Mouse (Mus musculus): ENCODE data around the gene Gabrr2. TPM values are rescaled to one million over a fixed set of nuclear protein-coding genes. Genes with fewer than 3 reads are reported as not detected.

Gabrr2 gene
- total RNA-seq, 1 experiment = not detected

DNA sequence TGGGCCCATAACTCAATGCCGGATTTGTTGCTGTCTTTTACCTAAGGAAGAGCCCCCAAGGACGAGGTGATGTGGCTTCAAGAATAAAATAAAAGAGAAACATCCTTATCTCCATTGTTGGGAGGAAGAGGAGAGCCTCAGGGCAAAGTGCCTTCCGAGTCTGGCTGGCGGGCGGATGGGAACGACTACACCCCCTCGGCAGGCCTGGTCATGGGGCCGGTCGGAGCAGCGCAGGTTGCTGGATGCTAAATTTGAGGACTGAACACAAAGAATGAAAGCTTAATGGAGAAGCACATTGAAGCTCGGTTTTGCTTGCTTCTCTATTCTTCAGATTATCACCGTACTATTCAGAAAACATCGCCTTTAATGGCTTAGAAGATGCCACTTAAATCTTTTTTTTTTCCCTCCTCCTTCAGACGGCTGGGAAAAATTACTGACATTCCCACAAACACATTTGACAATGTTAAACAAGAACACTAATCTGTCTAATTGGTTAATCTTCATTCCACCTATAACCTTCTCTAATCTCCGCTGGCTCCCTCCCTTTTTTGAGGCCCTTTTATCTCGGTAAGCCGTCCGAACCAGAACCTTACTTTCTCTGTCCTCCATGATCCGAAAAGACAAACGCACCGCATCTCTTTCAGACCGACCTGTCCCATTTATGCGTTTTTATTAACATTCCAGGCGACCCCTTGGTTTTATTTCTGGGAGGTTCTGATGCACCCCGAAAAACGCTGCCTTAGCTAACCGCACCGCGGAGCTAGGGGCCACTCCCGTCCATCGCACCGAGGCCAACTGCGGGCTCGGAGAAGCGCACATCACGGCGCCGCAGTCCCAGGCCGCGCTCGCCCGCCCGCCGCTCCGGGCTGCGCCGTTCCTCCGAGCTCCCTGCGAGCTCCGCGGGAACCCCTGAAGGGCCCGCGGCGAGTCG, 32.3 kb upstream of the Gabrr2 start:
- TF ChIP-seq ZC3H11A (IDR thresholded peaks at IDR 0.05; ENCODE audit: borderline replicate concordance, low read depth, low read length) = no peak
- TF ChIP-seq ZNF384 (IDR thresholded peaks at IDR 0.05; ENCODE audit: low read depth, low read length) = no peak
- TF ChIP-seq MAFK (IDR thresholded peaks at IDR 0.05; ENCODE audit: insufficient read depth, low read depth, low read length) = no peak
- no peak for TF ChIP-seq HCFC1 (IDR thresholded peaks at IDR 0.05; ENCODE audit: borderline replicate concordance, insufficient read depth, low read length)
- TF ChIP-seq CHD2 (IDR thresholded peaks at IDR 0.05; ENCODE audit: low read depth, low read length) = no peak
- peak; percentile 20 for DNase-seq (ENCODE audit: low read depth, low spot score)
- H3K9me3 ChIP-seq (ENCODE audit: control insufficient read depth, insufficient read depth, low read depth, low read length) = no peaks in the 10 kb centered on the region
- peak overlapping the region; percentile 83 to 88 for H3K4me3 ChIP-seq (ENCODE audit: insufficient read depth in 1 of 2, low read depth in 1 of 2, low read length in 2 of 2, poor library complexity in 1 of 2, severe bottlenecking in 1 of 2)
- 0 out of 4 replicates have a peak, but pooled peaks cover 0 to 4% of the 10 kb centered on the region in 2 experiments for H3K4me1 ChIP-seq (ENCODE audit: control insufficient read depth in 2 of 2, insufficient read depth in 2 of 2, low read length in 2 of 2, poor library complexity in 1 of 2)
- H3K27ac ChIP-seq (ENCODE audit: insufficient read depth, low read depth, low read length, poor library complexity, severe bottlenecking) = no peak overlapping the region
- H3K9ac ChIP-seq (ENCODE audit: insufficient read depth, low read depth, low read length, poor library complexity, severe bottlenecking) = peak overlapping the region; percentile 84
- H3K36me3 ChIP-seq (ENCODE audit: control insufficient read depth, insufficient read depth, low read length, poor library complexity, severe bottlenecking) = no peaks in the 10 kb centered on the region
- in situ Hi-C loops (cut with MboI; ENCODE audit: low sequenced_read_pairs in 2 of 2, unreplicated experiment in 2 of 2) = no loop called here

DNA sequence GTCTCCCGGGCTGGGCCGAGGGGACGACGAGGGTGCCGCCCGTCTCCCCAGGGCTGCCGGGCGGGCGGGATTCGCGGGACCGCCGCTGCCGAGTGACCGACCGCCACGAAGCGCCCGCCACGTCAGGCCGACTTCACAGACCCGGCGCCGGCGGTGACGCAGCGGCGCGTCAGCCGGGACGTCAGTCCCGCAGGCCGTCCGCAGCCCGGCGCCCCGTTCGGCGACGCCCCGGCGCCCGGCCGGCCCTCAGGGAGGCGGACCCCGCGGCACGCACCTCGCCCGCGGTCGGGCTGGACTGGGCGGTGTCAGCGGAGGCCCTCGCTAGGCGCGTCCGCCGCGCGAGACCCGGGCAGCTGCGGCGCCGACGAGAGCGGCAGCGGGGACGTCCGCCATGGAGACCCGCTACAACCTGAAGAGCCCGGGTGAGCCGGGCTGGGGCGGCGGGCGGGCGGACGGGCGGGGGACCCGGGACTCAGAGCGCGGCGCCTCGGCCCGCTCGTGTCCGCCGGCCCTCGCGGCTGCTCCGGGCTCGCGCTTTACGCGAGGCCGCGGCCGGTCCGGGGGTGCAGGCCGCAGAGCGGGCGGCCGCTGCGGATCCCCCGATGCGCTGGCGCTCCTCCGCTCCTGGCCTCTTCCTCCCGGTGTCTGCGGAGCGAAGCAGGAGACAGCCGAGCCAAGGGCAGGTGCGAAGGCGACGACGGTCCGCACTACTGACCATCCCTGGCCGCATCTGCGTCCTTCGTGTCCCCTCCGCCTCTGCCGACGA, 31.4 kb upstream of the Gabrr2 start, which contains the start of gene Ube2j1:
TSS of gene Ube2j1 (plus strand) at position 222 of the 766 bp plus-strand sequence.
- in situ Hi-C loops (cut with MboI; ENCODE audit: low sequenced_read_pairs in 2 of 2, unreplicated experiment in 2 of 2) = no loop called here
- no peaks in the 10 kb centered on the region for H3K9me3 ChIP-seq (ENCODE audit: control insufficient read depth, insufficient read depth, low read depth, low read length)
- peak; percentile 31 for DNase-seq (ENCODE audit: low read depth, low spot score)
- H3K36me3 ChIP-seq (ENCODE audit: control insufficient read depth, insufficient read depth, low read length, poor library complexity, severe bottlenecking) = no peaks in the 10 kb centered on the region
- 0 out of 4 replicates have a peak, but pooled peaks cover 0 to 4% of the 10 kb centered on the region in 2 experiments for H3K4me1 ChIP-seq (ENCODE audit: control insufficient read depth in 2 of 2, insufficient read depth in 2 of 2, low read length in 2 of 2, poor library complexity in 1 of 2)
- H3K4me3 ChIP-seq (ENCODE audit: insufficient read depth in 1 of 2, low read depth in 1 of 2, low read length in 2 of 2, poor library complexity in 1 of 2, severe bottlenecking in 1 of 2) = peak within 1 kb of the TSS; percentile 83 to 88
- H3K9ac ChIP-seq (ENCODE audit: insufficient read depth, low read depth, low read length, poor library complexity, severe bottlenecking) = peak within 1 kb of the TSS; percentile 84
- no peak within 1 kb of the TSS for H3K27ac ChIP-seq (ENCODE audit: insufficient read depth, low read depth, low read length, poor library complexity, severe bottlenecking)
- no peak for TF ChIP-seq CHD2 (IDR thresholded peaks at IDR 0.05; ENCODE audit: low read depth, low read length)
- TF ChIP-seq HCFC1 (IDR thresholded peaks at IDR 0.05; ENCODE audit: borderline replicate concordance, insufficient read depth, low read length) = no peak
- no peak for TF ChIP-seq ZNF384 (IDR thresholded peaks at IDR 0.05; ENCODE audit: low read depth, low read length)
- TF ChIP-seq MAFK (IDR thresholded peaks at IDR 0.05; ENCODE audit: insufficient read depth, low read depth, low read length) = no peak
- TF ChIP-seq ZC3H11A (IDR thresholded peaks at IDR 0.05; ENCODE audit: borderline replicate concordance, low read depth, low read length) = no peak

DNA sequence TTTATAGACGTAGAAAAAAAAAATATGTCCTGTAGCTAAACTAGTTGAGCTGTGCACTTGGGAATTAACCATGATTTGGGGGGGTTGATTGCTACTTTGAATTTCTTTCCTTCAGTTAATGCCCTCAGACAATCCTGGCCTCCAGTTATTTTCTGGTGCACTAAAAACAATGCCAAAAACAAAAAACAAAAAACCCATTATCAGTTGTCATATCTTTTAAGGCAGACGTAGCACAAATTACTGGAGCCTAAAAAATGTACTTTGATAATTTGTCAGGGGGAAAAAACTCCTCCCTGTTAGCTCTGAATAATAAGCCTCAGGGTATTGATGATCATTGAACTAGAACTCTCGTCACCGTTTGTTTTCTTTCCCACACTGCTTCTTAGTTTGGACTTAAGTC, 30.8 kb upstream of the Gabrr2 start:
- H3K27ac ChIP-seq (ENCODE audit: insufficient read depth, low read depth, low read length, poor library complexity, severe bottlenecking) = no peak overlapping the region
- peak overlapping the region; percentile 84; the same call in 1 of the 2 replicates for H3K9ac ChIP-seq (ENCODE audit: insufficient read depth, low read depth, low read length, poor library complexity, severe bottlenecking)
- DNase-seq (ENCODE audit: low read depth, low spot score) = no peak
- H3K4me1 ChIP-seq (ENCODE audit: control insufficient read depth in 2 of 2, insufficient read depth in 2 of 2, low read length in 2 of 2, poor library complexity in 1 of 2) = 0 out of 4 replicates have a peak, but pooled peaks cover 0 to 4% of the 10 kb centered on the region in 2 experiments
- H3K4me3 ChIP-seq (ENCODE audit: insufficient read depth in 1 of 2, low read depth in 1 of 2, low read length in 2 of 2, poor library complexity in 1 of 2, severe bottlenecking in 1 of 2) = peak overlapping the region; percentile 83 to 88
- H3K9me3 ChIP-seq (ENCODE audit: control insufficient read depth, insufficient read depth, low read depth, low read length) = no peaks in the 10 kb centered on the region
- TF ChIP-seq ZC3H11A (IDR thresholded peaks at IDR 0.05; ENCODE audit: borderline replicate concordance, low read depth, low read length) = no peak
- H3K36me3 ChIP-seq (ENCODE audit: control insufficient read depth, insufficient read depth, low read length, poor library complexity, severe bottlenecking) = no peaks in the 10 kb centered on the region
- in situ Hi-C loops (cut with MboI; ENCODE audit: low sequenced_read_pairs in 2 of 2, unreplicated experiment in 2 of 2) = no loop called here

DNA sequence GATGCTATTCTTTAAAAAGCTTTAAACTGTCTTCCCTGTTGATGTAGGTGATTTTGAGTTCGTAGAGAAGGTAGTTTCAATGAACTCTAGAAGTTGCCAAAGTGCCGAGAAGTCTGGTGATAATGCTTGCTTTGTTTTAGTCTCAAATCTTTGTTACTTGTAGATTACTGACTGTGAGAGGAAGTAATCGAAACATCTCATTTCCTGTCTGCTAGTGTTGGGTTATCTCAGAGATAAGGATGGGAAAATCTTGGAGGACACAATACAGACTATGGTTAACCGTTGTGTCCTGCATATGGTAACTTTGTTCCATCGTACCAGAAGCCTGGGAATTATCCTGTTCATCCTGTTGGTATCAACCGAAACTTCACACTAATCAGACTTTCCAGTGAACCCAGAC, 29.3 kb upstream of the Gabrr2 start:
- DNase-seq (ENCODE audit: low read depth, low spot score) = no peak
- 0 out of 4 replicates have a peak, but pooled peaks cover 0 to 4% of the 10 kb centered on the region in 2 experiments for H3K4me1 ChIP-seq (ENCODE audit: control insufficient read depth in 2 of 2, insufficient read depth in 2 of 2, low read length in 2 of 2, poor library complexity in 1 of 2)
- H3K9ac ChIP-seq (ENCODE audit: insufficient read depth, low read depth, low read length, poor library complexity, severe bottlenecking) = no peak overlapping the region
- no peak overlapping the region for H3K4me3 ChIP-seq (ENCODE audit: insufficient read depth in 1 of 2, low read depth in 1 of 2, low read length in 2 of 2, poor library complexity in 1 of 2, severe bottlenecking in 1 of 2)
- in situ Hi-C loops (cut with MboI; ENCODE audit: low sequenced_read_pairs in 2 of 2, unreplicated experiment in 2 of 2) = no loop called here
- TF ChIP-seq ZNF384 (IDR thresholded peaks at IDR 0.05; ENCODE audit: low read depth, low read length) = no peak
- no peak for TF ChIP-seq HCFC1 (IDR thresholded peaks at IDR 0.05; ENCODE audit: borderline replicate concordance, insufficient read depth, low read length)
- no peak for TF ChIP-seq MAFK (IDR thresholded peaks at IDR 0.05; ENCODE audit: insufficient read depth, low read depth, low read length)
- TF ChIP-seq CHD2 (IDR thresholded peaks at IDR 0.05; ENCODE audit: low read depth, low read length) = no peak
- no peak for TF ChIP-seq ZC3H11A (IDR thresholded peaks at IDR 0.05; ENCODE audit: borderline replicate concordance, low read depth, low read length)
- H3K9me3 ChIP-seq (ENCODE audit: control insufficient read depth, insufficient read depth, low read depth, low read length) = no peaks in the 10 kb centered on the region
- no peaks in the 10 kb centered on the region for H3K36me3 ChIP-seq (ENCODE audit: control insufficient read depth, insufficient read depth, low read length, poor library complexity, severe bottlenecking)
- no peak overlapping the region for H3K27ac ChIP-seq (ENCODE audit: insufficient read depth, low read depth, low read length, poor library complexity, severe bottlenecking)
